Mouse (Mus musculus) cerebral cortex, adult 2 months (tissue): ENCODE data around the gene Ifna5.

ENCODE experiments used
- WGBS: fragments of 180-500 bp; shearing (Covaris S2); methylation state at CpG from one replicate; pipeline ENCODE4 v1.1.7; 2018; 5-methylcytosine and 5-hydroxymethylcytosine counted together

Ifna5 gene

GRCm38 (mm10) chr4:88865011-88865569 is 29.8 kb downstream of the Ifna5 start:
- 74% methylated on average over 6 of the region's 6 CpGs for WGBS

GRCm38 (mm10) chr4:88867366-88867925 is 32.1 kb downstream of the Ifna5 start:
- WGBS = 2% methylated on average over 8 of the region's 8 CpGs

GRCm38 (mm10) chr4:88867926-88868911 is 32.9 kb downstream of the Ifna5 start:
- WGBS = 7% methylated on average over 31 of the region's 31 CpGs

GRCm38 (mm10) chr4:88872691-88873090 is 37.4 kb downstream of the Ifna5 start:
- 1% methylated on average over 2 of the region's 2 CpGs for WGBS

DNA sequence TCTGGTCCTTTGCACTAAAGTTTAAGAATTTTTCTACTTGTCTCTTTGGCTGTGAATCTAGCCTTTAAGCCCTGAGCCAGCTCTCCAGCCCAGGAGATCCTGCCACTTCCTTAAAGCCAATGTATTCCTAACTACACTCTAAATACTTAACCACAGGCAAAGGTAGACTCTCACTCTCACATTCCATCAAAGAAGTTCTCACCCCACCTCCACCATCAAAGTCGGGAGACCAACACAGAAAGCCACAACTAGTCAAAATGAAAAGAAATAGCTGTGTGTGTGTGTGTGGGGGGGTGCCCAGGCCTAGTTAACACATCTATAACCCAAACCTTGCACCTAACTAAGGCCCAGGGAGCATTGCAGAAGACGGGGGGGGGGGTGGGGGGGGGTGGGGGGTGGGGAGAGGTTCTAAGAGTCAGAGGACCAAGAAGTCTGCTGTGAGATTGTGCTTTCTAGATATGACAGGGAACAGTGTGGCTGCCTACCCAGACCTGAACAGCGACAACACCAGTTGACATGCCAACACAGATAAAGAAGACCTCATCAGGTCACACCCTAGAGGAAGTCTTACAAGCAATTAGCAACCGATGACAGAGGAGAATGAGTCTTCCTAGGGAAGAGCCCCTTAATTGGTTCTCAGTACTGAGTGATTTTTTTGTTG is 40.2 kb downstream of the Ifna5 start:
- WGBS = 74% methylated on average over 4 of the region's 4 CpGs

GRCm38 (mm10) chr4:88876520-88876919 is 41.2 kb downstream of the Ifna5 start:
- WGBS = 86% methylated on average over 4 of the region's 4 CpGs

- 49% methylated on average over 10 of the region's 10 CpGs for WGBS
These were observed 42.9 kb downstream of the Ifna5 start for GRCm38 (mm10) chr4:88878246-88878645.

GRCm38 (mm10) chr4:88878772-88879171 is 43.4 kb downstream of the Ifna5 start:
- WGBS = 66% methylated on average over 4 of the region's 4 CpGs

- WGBS = 82% methylated on average over 8 of the region's 8 CpGs
These were observed 44.8 kb downstream of the Ifna5 start, which contains the start of gene Ifne for GRCm38 (mm10) chr4:88880101-88880500. Gene Ifne, minus strand, starts transcription at chr4:88880201.
